Mouse (Mus musculus) hindbrain, postnatal 0 days (tissue): Measurements from ENCODE around the gene Prr7. TPM values are rescaled to one million over a fixed set of nuclear protein-coding genes. Genes with fewer than 3 reads are reported as not detected.

Experiments
- ATAC-seq: fragments of 200-750 bp; cut with Nextera tagmentation; 2 replicates; pipeline ENCODE4 v1.8.0; 2017; ENCODE audit warnings: mild to moderate bottlenecking, moderate TSS enrichment, moderate library complexity
- DNase-seq: peaks from one replicate; pipeline ENCODE4 v3.0.0-alpha.2; 2015; ENCODE audit warnings: low spot score
- H3K27ac ChIP-seq: fragments of 300-500 bp; sonication (generic); 2 replicates; pipeline ENCODE4 v1.5.1; 2014; ENCODE audit warnings: mild to moderate bottlenecking
- H3K27me3 ChIP-seq: fragments of 300-500 bp; sonication (generic); 2 replicates; pipeline ENCODE4 v1.6.1; 2014; ENCODE audit warnings: low read length, mixed read lengths; ENCODE audit not compliant: insufficient read depth
- H3K36me3 ChIP-seq: fragments of 300-500 bp; sonication (generic); 2 replicates; pipeline ENCODE4 v1.6.1; 2014; ENCODE audit warnings: low read length, mixed read lengths; ENCODE audit not compliant: insufficient read depth
- H3K4me1 ChIP-seq: fragments of 300-500 bp; sonication (generic); 2 replicates; pipeline ENCODE4 v1.6.1; 2014; ENCODE audit warnings: antibody characterized with exemption, low read length, mixed read lengths; ENCODE audit not compliant: insufficient read depth
- H3K4me2 ChIP-seq: fragments of 300-500 bp; sonication (generic); 2 replicates; pipeline ENCODE4 v1.6.1; 2014; ENCODE audit warnings: low read depth, mild to moderate bottlenecking, low read length, moderate library complexity, mixed read lengths
- H3K4me3 ChIP-seq: fragments of 300-500 bp; sonication (generic); 2 replicates; pipeline ENCODE4 v1.5.1; 2014; ENCODE audit warnings: low read length
- H3K9ac ChIP-seq: fragments of 300-500 bp; sonication (generic); replicated peaks from 2 replicates; pipeline ENCODE4 v1.6.1; 2014; ENCODE audit warnings: mild to moderate bottlenecking, low read length, moderate library complexity, mixed read lengths
- H3K9me3 ChIP-seq: fragments of 300-500 bp; sonication (generic); 2 replicates; pipeline ENCODE4 v1.6.1; 2016; ENCODE audit warnings: low read length, mixed read lengths
- CTCF ChIP-seq: IDR thresholded peaks from 2 replicates; pipeline ENCODE4 v1.5.1; 2016; ENCODE audit warnings: antibody characterized with exemption, control low read depth, low read depth
- WGBS: fragments of 180-500 bp; shearing (Covaris S2); extraction: QIAGEN DNeasy Blood & Tissue Kit; methylation state at CpG from one replicate; pipeline ENCODE4 v1.1.7; 2014; 5-methylcytosine and 5-hydroxymethylcytosine counted together
- polyA plus RNA-seq: library from polyadenylated mRNA; unstranded; fragments of >200 nt; fragmentation: Nextera tagmentation; extraction: Ambion mirVana; gene quantifications from 2 replicates; pipeline ENCODE4 v1.2.1, GENCODE M21; 2015
- total RNA-seq: library from RNA; depleted of rRNA; stranded (reverse); fragments of >200 nt; gene quantifications from 2 replicates; pipeline ENCODE4 v1.2.3, GENCODE M21; 2014

Prr7 gene
- total and polyA plus RNA-seq, 2 experiments from 2014 or later, result 4.6 to 106 TPM

DNA sequence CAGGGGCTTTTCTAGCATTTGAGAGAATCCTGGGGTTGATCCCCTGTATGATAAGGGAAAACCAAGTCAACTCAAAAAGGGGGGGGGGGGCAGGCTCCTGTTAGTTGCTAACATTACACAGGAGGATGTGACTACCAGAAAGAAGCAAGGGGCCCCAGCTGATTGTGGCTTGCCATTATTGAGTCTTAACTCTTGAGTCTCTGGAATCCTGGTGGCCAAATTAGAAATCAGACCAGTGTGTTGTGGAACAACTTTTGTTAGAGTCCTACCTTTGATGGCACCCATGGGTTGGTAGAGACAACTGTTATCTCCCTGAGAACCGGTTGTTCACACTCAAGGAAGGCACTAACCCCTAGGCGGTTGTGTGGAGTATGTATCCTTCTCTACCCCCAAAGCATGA is 1.1 kb upstream of the Prr7 start:
- no peak for DNase-seq
- Histone ChIP-seq H3K9ac (no peak overlapping the region), H3K4me1 (peaks cover 17% of the 10 kb centered on the region), H3K27me3 (no peaks in the 10 kb centered on the region), H3K9me3 (no peaks in the 10 kb centered on the region), H3K4me3 (no peak overlapping the region), H3K4me2 (peak overlapping the region; percentile 63; the same call in 1 of the 2 replicates), H3K36me3 (peaks cover 19% of the 10 kb centered on the region; the same call in 1 of the 2 replicates), H3K27ac (0 out of 2 replicates have a peak overlapping the region, but pooled peaks have one; percentile 94)
- 56% methylated on average over 2 of the region's 2 CpGs for WGBS
- no peak for TF ChIP-seq CTCF
- ATAC-seq, result no peak

DNA sequence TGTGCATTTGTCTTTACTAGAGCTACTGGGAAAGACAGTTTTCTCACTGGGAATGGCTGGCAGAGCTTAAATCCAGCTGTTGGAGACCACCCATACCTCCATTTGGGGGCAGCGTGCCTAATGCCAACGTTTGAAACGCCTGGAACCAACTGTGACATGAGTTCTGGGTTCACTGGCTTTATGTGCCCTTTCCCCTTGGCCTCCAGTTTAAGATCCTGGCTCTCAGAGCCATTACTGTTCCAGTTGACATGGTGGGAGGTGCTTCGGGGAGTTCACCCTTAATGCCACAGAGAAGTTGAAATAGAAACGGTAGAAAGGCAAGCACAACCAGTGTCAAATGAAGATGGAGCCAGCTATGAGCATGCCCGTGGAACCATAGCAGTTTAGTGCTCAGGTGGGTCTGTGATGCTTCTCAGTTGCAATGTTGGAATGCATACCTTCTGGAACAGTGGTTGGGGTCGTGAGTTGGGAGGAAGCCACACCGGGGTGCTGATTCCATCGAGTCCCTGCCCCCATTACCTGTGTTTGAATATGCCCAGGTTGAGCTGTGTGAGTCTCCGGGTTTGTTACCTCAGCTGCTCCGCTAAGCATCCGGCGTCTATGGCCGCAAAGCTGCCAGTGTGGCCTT is 554 bp upstream of the Prr7 start:
- H3K9me3 ChIP-seq, result no peaks in the 10 kb centered on the region
- DNase-seq (no peak), ATAC-seq (no peak)
- peak overlapping the region; percentile 85 for H3K9ac ChIP-seq
- H3K4me3 ChIP-seq, result peak overlapping the region; percentile 76
- 5% methylated on average over 14 of the region's 14 CpGs for WGBS
- H3K4me1 ChIP-seq, result peaks cover 18% of the 10 kb centered on the region
- H3K27ac ChIP-seq, result peak overlapping the region; percentile 94
- peak overlapping the region; percentile 63 for H3K4me2 ChIP-seq
- H3K27me3 ChIP-seq, result no peaks in the 10 kb centered on the region
- H3K36me3 ChIP-seq, result peaks cover 15% of the 10 kb centered on the region; the same call in 1 of the 2 replicates
- no peak for TF ChIP-seq CTCF

DNA sequence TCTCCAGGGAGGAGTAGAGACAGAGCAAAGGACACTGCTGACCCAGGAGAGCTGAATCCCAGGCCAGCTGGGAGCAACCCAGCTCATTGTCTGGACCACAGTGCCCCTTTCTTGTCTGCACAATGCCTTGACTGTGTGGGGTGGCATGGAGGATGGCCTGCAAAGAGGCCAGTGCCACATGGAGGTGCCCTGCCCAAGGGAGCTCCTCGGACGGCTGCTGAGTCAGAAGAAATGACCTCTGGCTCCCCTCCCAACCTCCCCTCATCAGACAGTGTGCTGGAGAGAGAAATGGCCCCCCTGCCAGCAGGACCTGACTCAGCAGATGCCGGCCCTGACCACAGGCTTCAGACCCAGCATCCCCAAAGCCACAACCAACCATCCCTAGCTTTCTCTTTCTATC is 1.1 kb downstream of the Prr7 start:
- Histone ChIP-seq H3K27me3 (no peaks in the 10 kb centered on the region), H3K36me3 (no peaks in the 10 kb centered on the region), H3K9me3 (no peaks in the 10 kb centered on the region), H3K9ac (peak overlapping the region; percentile 85; the same call in 1 of the 2 replicates), H3K4me1 (peaks cover 25% of the 10 kb centered on the region), H3K27ac (peak overlapping the region; percentile 94), H3K4me2 (peak overlapping the region; percentile 63), H3K4me3 (peak overlapping the region; percentile 76)
- TF ChIP-seq CTCF, result no peak
- 3% methylated on average over 3 of the region's 3 CpGs for WGBS
- peak; percentile 28 for ATAC-seq
- DNase-seq, result peak; percentile 54

DNA sequence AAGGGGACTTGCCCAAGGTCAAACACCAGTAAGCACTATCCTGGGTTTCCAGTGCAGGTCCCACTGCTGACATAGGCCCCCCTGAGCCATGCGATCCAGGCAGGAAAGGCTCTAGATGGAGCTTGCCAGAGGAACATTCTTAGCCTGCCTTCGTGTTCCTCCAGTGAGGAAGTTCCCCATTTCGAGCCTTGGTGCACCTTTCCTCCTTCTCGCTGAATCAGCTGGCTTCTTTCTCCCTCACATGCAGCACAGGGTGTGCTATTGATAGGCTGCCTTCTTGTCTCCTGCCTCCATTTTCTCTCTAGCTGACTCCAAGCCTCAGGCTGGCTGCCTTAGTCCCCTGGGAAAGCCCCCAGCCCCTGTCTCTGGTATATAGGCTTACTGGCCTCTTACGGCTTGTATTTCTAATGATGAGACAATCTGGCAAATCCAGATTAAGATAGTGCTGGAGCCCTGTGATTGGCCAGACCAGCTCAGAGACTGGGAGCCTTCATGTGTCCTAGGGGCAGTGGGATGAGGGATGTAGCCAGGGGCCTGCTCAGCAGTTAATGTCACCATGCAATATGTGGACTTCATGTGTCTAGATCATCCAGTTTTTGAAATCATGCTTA is 1.9 kb downstream of the Prr7 start:
- DNase-seq, result no peak
- 45% methylated on average over 5 of the region's 5 CpGs for WGBS
- H3K4me1 ChIP-seq, result peaks cover 29% of the 10 kb centered on the region

GRCm38 (mm10) chr13:55468851-55469560 is 4.9 kb downstream of the Prr7 start:
- peak; percentile 64 for TF ChIP-seq CTCF
- 0 out of 2 replicates have a peak overlapping the region, but pooled peaks have one; percentile 3 for H3K4me2 ChIP-seq
- no peaks in the 10 kb centered on the region; the same call in 1 of the 2 replicates for H3K36me3 ChIP-seq
- no peaks in the 10 kb centered on the region for H3K27me3 ChIP-seq
- H3K4me1 ChIP-seq, result peaks cover 31% of the 10 kb centered on the region
- H3K4me3 ChIP-seq, result no peak overlapping the region
- H3K9ac ChIP-seq, result no peak overlapping the region
- peak overlapping the region; percentile 89; the same call in 1 of the 2 replicates for H3K27ac ChIP-seq
- H3K9me3 ChIP-seq, result no peaks in the 10 kb centered on the region
- 25% methylated on average over 13 of the region's 13 CpGs for WGBS
- ATAC-seq (no peak), DNase-seq (peak; percentile 74)

More for the DNA sequence above, 1.9 kb downstream of the Prr7 start:
- no peaks in the 10 kb centered on the region for H3K27me3 ChIP-seq
- H3K36me3 ChIP-seq, result no peaks in the 10 kb centered on the region
- peak overlapping the region; percentile 94 for H3K27ac ChIP-seq
- H3K4me3 ChIP-seq, result peak overlapping the region; percentile 76
- H3K4me2 ChIP-seq, result peak overlapping the region; percentile 63
- H3K9ac ChIP-seq, result peak overlapping the region; percentile 85; the same call in 1 of the 2 replicates
- no peaks in the 10 kb centered on the region for H3K9me3 ChIP-seq
- ATAC-seq, result no peak
- no peak for TF ChIP-seq CTCF

DNA sequence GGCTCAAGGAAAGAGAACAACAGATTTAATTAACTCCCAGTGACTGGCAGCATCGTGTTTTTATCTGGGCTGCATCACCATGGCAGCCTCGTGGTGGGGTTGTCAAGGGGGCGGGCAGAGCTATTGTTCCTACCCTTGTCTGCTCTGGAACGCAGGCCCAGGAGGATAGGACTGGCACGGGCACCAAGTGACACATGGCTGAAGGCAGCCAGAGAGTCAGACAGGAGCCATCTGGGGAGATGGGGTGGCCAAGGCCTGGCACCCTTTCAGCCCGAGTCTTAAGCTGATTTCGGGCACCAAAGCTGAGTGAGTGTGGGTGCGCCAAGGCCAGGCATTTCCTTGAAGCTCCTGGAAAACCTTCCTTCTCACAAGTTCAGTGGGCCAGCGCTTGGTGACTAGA is 6.3 kb downstream of the Prr7 start:
- Histone ChIP-seq H3K4me2 (peak overlapping the region; percentile 99; the same call in 1 of the 2 replicates), H3K36me3 (no peaks in the 10 kb centered on the region; the same call in 1 of the 2 replicates), H3K4me1 (peaks cover 35% of the 10 kb centered on the region), H3K4me3 (no peak overlapping the region), H3K27ac (peak overlapping the region; percentile 89), H3K9me3 (no peaks in the 10 kb centered on the region), H3K9ac (peak overlapping the region; percentile 75; the same call in 1 of the 2 replicates), H3K27me3 (no peaks in the 10 kb centered on the region)
- peak; percentile 19 for ATAC-seq
- 15% methylated on average over 9 of the region's 9 CpGs for WGBS
- DNase-seq, result peak; percentile 82
- TF ChIP-seq CTCF, result no peak
